Mouse (Mus musculus) limb, embryonic 14.5 days (tissue): ENCODE measurements around the gene Gsk3a. TPM values are rescaled to one million over a fixed set of nuclear protein-coding genes. Genes with fewer than 3 reads are reported as not detected.

ENCODE experiments used
- ATAC-seq: fragments of 200-750 bp; cut with Nextera tagmentation; 2 replicates; pipeline ENCODE4 v1.8.0; 2017; ENCODE audit warnings: low read depth, moderate number of reproducible peaks, moderate TSS enrichment; ENCODE audit not compliant: low FRiP score
- DNase-seq: peaks from one replicate; pipeline ENCODE4 v3.0.0-alpha.2; 2015; ENCODE audit warnings: low spot score
- H3K27ac ChIP-seq: fragments of 300-500 bp; sonication (generic); replicated peaks from 2 replicates; pipeline ENCODE4 v1.5.1; 2014; ENCODE audit warnings: low read depth, mild to moderate bottlenecking, low read length, moderate library complexity, mixed read lengths
- H3K27me3 ChIP-seq: fragments of 300-500 bp; sonication (generic); 2 replicates; pipeline ENCODE4 v1.6.1; 2014; ENCODE audit warnings: low read length, mixed read lengths; ENCODE audit not compliant: control insufficient read depth, insufficient read depth
- H3K36me3 ChIP-seq: fragments of 300-500 bp; sonication (generic); 2 replicates; pipeline ENCODE4 v1.6.1; 2014; ENCODE audit warnings: mild to moderate bottlenecking, low read length, moderate library complexity, mixed read lengths; ENCODE audit not compliant: control insufficient read depth, insufficient read depth
- H3K4me1 ChIP-seq: fragments of 300-500 bp; sonication (generic); 2 replicates; pipeline ENCODE4 v1.6.1; 2014; ENCODE audit warnings: antibody characterized with exemption, low read length, mixed read lengths; ENCODE audit not compliant: control insufficient read depth, insufficient read depth
- H3K4me2 ChIP-seq: fragments of 300-500 bp; sonication (generic); replicated peaks from 2 replicates; pipeline ENCODE4 v1.6.1; 2014; ENCODE audit warnings: low read depth, mild to moderate bottlenecking, low read length, moderate library complexity; ENCODE audit not compliant: severe bottlenecking
- H3K4me3 ChIP-seq: fragments of 300-500 bp; sonication (generic); replicated peaks from 2 replicates; pipeline ENCODE4 v1.5.1; 2014; ENCODE audit warnings: low read length
- H3K9ac ChIP-seq: fragments of 300-500 bp; sonication (generic); 2 replicates; pipeline ENCODE4 v1.6.1; 2014; ENCODE audit warnings: mild to moderate bottlenecking, low read depth, low read length, moderate library complexity; ENCODE audit not compliant: severe bottlenecking
- H3K9me3 ChIP-seq: fragments of 300-500 bp; sonication (generic); 2 replicates; pipeline ENCODE4 v1.6.1; 2016; ENCODE audit warnings: low read length; ENCODE audit not compliant: control insufficient read depth
- POLR2A ChIP-seq: fragments of 200-500 bp; IDR thresholded peaks from 2 replicates; pipeline ENCODE4 v1.8.0; 2012; ENCODE audit warnings: inconsistent platforms, mild to moderate bottlenecking, moderate library complexity, borderline replicate concordance; ENCODE audit not compliant: insufficient read depth, insufficient read length; ENCODE audit errors: extremely low read depth
- WGBS: fragments of 180-500 bp; shearing (Covaris S2); extraction: QIAGEN DNeasy Blood & Tissue Kit; methylation state at CpG from one replicate; pipeline ENCODE4 v1.1.7; 2014; 5-methylcytosine and 5-hydroxymethylcytosine counted together
- polyA plus RNA-seq, 2 experiments: library from polyadenylated mRNA; depleted of rRNA in 1 of 2; stranded (reverse) in 1 of 2; unstranded in 1 of 2; fragments of >200 nt; fragmentation: Nextera tagmentation in 1 of 2; extraction: Ambion mirVana in 1 of 2; gene quantifications; 2 replicates each; pipeline versions ENCODE4 v1.2.1 to v1.2.3; 2012 to 2014

The Gsk3a gene
- polyA plus RNA-seq, 2 experiments: 16.3 to 155 TPM

DNA sequence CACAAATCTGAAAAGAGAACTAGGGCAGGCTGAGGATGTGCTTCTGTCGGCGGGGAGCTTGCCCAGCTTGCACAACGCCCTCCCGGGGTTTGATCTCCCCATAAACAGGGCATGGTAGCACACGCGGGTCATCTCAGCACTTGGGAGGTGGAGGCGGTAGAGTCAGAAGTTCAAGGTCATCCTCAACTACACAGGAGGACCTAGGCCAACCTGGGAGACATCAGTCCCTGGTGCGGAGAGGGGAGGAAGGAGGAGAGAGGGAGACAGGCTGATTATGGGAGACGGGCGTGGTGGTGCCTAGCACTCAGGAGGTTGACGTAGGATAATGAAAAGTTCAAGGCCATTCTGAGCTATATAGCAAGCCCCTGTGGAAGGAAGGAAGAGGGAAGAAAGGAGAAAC lies 46.8 kb downstream of the Gsk3a start:
- H3K4me3 ChIP-seq: no peak overlapping the region
- TF ChIP-seq POLR2A: no peak
- WGBS: 85% methylated on average over 11 of the region's 11 CpGs
- H3K9ac ChIP-seq: no peak overlapping the region
- H3K4me1 ChIP-seq: no peaks in the 10 kb centered on the region
- ATAC-seq (no peak), DNase-seq (no peak)
- no peak overlapping the region for H3K4me2 ChIP-seq
- H3K27me3 ChIP-seq: no peaks in the 10 kb centered on the region
- no peaks in the 10 kb centered on the region for H3K36me3 ChIP-seq
- H3K9me3 ChIP-seq: no peaks in the 10 kb centered on the region
- H3K27ac ChIP-seq: no peak overlapping the region

- H3K9me3 ChIP-seq: no peaks in the 10 kb centered on the region
- peak; percentile 83 for DNase-seq
- no peak overlapping the region for H3K27ac ChIP-seq
- no peaks in the 10 kb centered on the region for H3K4me1 ChIP-seq
- no peak overlapping the region for H3K4me2 ChIP-seq
- 21% methylated on average over 21 of the region's 21 CpGs for WGBS
- H3K36me3 ChIP-seq: no peaks in the 10 kb centered on the region
- no peak for TF ChIP-seq POLR2A
- H3K9ac ChIP-seq: no peak overlapping the region
- H3K27me3 ChIP-seq: peaks cover 3% of the 10 kb centered on the region; the same call in 1 of the 2 replicates
- H3K4me3 ChIP-seq: no peak overlapping the region
- ATAC-seq: peak; percentile 85; the same call in 1 of the 2 replicates
Observed at GRCm38 (mm10) chr7:25187662-25188650, 49.7 kb downstream of the Gsk3a start.

DNA sequence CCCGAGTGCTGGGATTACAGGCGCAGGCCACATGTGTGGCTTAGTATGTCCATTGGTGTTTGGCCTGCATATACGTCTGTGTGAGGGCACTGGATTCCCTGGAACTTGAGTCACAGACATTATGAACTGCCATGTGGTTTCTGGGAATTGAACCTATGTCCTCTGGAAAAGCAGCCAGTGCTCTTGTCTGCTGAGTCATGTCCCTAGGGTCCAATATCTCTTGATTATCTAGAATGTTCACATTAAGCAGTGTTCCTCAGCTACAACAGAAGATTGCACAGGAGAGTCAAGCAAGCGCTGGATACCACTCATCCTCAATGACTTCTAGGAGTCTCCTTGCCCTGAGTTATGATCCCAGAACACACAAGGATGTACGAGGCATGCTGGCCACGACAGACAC lies 53.6 kb downstream of the Gsk3a start:
- H3K27ac ChIP-seq: no peak overlapping the region
- peaks cover 3% of the 10 kb centered on the region; the same call in 1 of the 2 replicates for H3K4me1 ChIP-seq
- DNase-seq (no peak), ATAC-seq (no peak)
- no peaks in the 10 kb centered on the region for H3K36me3 ChIP-seq
- no peak overlapping the region for H3K4me2 ChIP-seq
- H3K4me3 ChIP-seq: no peak overlapping the region
- no peaks in the 10 kb centered on the region for H3K9me3 ChIP-seq
- peaks cover 40% of the 10 kb centered on the region for H3K27me3 ChIP-seq
- 68% methylated on average over 6 of the region's 6 CpGs for WGBS
- H3K9ac ChIP-seq: no peak overlapping the region
- TF ChIP-seq POLR2A: no peak

DNA sequence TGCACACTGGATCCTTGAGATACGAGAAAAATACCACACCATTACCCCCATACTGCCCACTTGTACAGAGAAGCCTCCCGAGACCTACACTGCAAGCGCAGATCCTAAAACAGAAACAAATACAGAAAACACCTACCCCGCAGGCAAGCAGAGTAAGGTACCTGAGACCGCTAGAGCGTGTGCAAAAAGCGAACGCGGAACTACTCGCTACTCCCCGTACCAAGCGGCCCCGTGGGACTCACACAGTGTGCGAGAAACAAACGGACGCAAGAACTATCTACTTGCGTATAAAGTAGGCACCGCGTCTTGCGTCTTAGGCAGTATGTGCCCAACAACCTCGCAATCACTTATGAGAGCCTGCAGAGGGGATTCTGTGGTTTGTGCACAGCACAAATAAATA lies 55.8 kb downstream of the Gsk3a start:
- peaks cover 63% of the 10 kb centered on the region for H3K27me3 ChIP-seq
- ATAC-seq: no peak
- WGBS: 2% methylated on average over 21 of the region's 21 CpGs
- H3K4me2 ChIP-seq: no peak overlapping the region; the same call in 1 of the 2 replicates
- no peak for DNase-seq
- peak overlapping the region; percentile 10 for H3K4me3 ChIP-seq
- no peak overlapping the region for H3K9ac ChIP-seq
- TF ChIP-seq POLR2A: no peak
- H3K9me3 ChIP-seq: no peaks in the 10 kb centered on the region
- peaks cover 11% of the 10 kb centered on the region; the same call in 1 of the 2 replicates for H3K4me1 ChIP-seq
- no peak overlapping the region for H3K27ac ChIP-seq
- H3K36me3 ChIP-seq: no peaks in the 10 kb centered on the region

DNA sequence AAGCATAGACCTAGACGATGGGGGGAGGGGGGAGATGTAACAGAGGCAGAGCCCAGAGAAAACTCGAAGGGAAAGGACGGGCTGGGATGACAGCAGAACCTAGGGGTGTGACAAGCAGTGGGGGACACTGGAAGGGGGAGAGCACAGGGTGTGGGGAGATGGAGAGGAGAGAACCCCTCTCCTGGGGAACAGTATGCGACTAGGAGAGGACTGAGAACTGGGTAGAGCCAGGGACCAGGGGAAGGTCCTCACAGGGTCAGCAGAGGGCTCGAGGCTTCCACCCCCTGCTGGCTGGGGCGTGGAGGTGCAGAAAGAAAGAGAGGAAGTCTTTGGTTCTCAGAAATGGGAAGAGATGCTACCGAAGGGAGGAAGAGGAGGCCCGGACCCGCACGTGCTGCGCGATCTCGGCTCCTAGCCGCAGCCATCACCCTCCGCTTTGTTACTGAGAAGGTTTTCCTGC lies 56.3 kb downstream of the Gsk3a start:
- H3K36me3 ChIP-seq: no peaks in the 10 kb centered on the region
- TF ChIP-seq POLR2A: no peak
- no peak overlapping the region for H3K4me2 ChIP-seq
- H3K9ac ChIP-seq: no peak overlapping the region
- no peaks in the 10 kb centered on the region for H3K9me3 ChIP-seq
- ATAC-seq: no peak
- peaks cover 11% of the 10 kb centered on the region; the same call in 1 of the 2 replicates for H3K4me1 ChIP-seq
- 0% methylated on average over 15 of the region's 15 CpGs for WGBS
- H3K27ac ChIP-seq: no peak overlapping the region
- no peak for DNase-seq
- H3K4me3 ChIP-seq: peak overlapping the region; percentile 10
- peaks cover 67% of the 10 kb centered on the region for H3K27me3 ChIP-seq
